Mouse (Mus musculus) adrenal gland, adult 2 months (tissue): ENCODE measurements around the gene Alox5ap. TPM values are rescaled to one million over a fixed set of nuclear protein-coding genes. Genes with fewer than 3 reads are reported as not detected.

Experiments
- DNase-seq: peaks from one replicate; pipeline ENCODE4 v3.0.0; 2021
- polyA plus RNA-seq: library from polyadenylated mRNA; depleted of rRNA; stranded (reverse); fragments of >200 nt; gene quantifications from 2 replicates; pipeline ENCODE4 v1.2.3, GENCODE M21; 2012
- total RNA-seq, 2 experiments: library from RNA; stranded (reverse); gene quantifications; 2 replicates each; pipeline ENCODE4 v1.2.3; 2021

The Alox5ap gene
- total and polyA plus RNA-seq, 3 experiments: 9.0 to 27.0 (median 22.8) TPM

GRCm38 (mm10) chr5:149259093-149259492 lies 5.5 kb upstream of the Alox5ap start:
- DNase-seq: no peak

- no peak for DNase-seq
Observed at GRCm38 (mm10) chr5:149261449-149261848, 3.1 kb upstream of the Alox5ap start.

GRCm38 (mm10) chr5:149261866-149262265 lies 2.7 kb upstream of the Alox5ap start:
- peak; percentile 44 for DNase-seq

GRCm38 (mm10) chr5:149264878-149265279 lies 312 bp downstream of the Alox5ap start:
- DNase-seq: no peak

- DNase-seq: no peak
Observed at GRCm38 (mm10) chr5:149266761-149267221, 2.2 kb downstream of the Alox5ap start.

GRCm38 (mm10) chr5:149267493-149267892 lies 2.9 kb downstream of the Alox5ap start:
- no peak for DNase-seq

GRCm38 (mm10) chr5:149271291-149271690 lies 6.7 kb downstream of the Alox5ap start:
- no peak for DNase-seq

GRCm38 (mm10) chr5:149272535-149272934 lies 8.0 kb downstream of the Alox5ap start:
- no peak for DNase-seq

- DNase-seq: no peak
Observed at GRCm38 (mm10) chr5:149274390-149275104, 10.0 kb downstream of the Alox5ap start.

GRCm38 (mm10) chr5:149275105-149275494 lies 10.5 kb downstream of the Alox5ap start:
- DNase-seq: no peak

GRCm38 (mm10) chr5:149277529-149277928 lies 13.0 kb downstream of the Alox5ap start:
- DNase-seq: no peak

- DNase-seq: peak; percentile 77
Observed at GRCm38 (mm10) chr5:149279273-149279844, 14.8 kb downstream of the Alox5ap start.

- DNase-seq: no peak
Observed at GRCm38 (mm10) chr5:149283009-149283408, 18.4 kb downstream of the Alox5ap start.

- DNase-seq: no peak
Observed at GRCm38 (mm10) chr5:149283821-149284220, 19.3 kb downstream of the Alox5ap start.

GRCm38 (mm10) chr5:149286021-149286420 lies 21.5 kb downstream of the Alox5ap start:
- no peak for DNase-seq

- DNase-seq: no peak
Observed at GRCm38 (mm10) chr5:149287148-149288038, 22.8 kb downstream of the Alox5ap start.

GRCm38 (mm10) chr5:149291266-149291665 lies 26.7 kb downstream of the Alox5ap start:
- no peak for DNase-seq

- DNase-seq: no peak
Observed at GRCm38 (mm10) chr5:149293071-149293470, 28.5 kb downstream of the Alox5ap start.

- DNase-seq: no peak
Observed at GRCm38 (mm10) chr5:149296808-149297207, 32.2 kb downstream of the Alox5ap start.

GRCm38 (mm10) chr5:149297464-149297863 lies 32.9 kb downstream of the Alox5ap start:
- no peak for DNase-seq

- no peak for DNase-seq
Observed at GRCm38 (mm10) chr5:149298234-149298633, 33.7 kb downstream of the Alox5ap start.

GRCm38 (mm10) chr5:149312884-149313652 lies 48.5 kb downstream of the Alox5ap start:
- DNase-seq: no peak
